Mouse (Mus musculus): ENCODE data around the gene Tomm40. TPM values are rescaled to one million over a fixed set of nuclear protein-coding genes. Genes with fewer than 3 reads are reported as not detected.
A peak's percentile ranks its signal among the peaks of the same experiment; 100 is the strongest.
"Not testable (repeated sequence)": the region's sequence is repeated elsewhere in the genome, so short reads cannot be mapped to it uniquely, and the experiment has no call there.

Tomm40 gene
- total RNA-seq, 2 experiments from 2014 or later: 12.6 to 17.0 TPM

DNA sequence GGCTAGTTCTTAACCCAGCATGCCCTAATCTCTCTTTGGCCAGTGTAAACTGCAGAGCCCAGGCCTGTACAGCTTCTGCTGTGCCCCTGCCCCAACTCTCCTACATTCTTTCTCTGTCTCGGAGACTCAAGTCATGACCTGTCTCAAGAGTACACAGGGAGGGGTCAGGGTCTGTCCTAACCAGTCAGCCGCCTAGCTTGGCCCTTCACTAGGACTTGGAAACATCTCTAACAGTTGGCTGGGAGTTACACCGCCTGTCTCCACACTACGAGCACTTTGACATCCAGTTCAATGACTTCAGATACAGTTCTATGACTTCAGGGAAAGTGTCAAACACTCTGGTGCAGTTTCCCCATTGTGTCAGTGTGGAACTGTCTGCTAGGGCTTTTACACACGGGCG, 23.8 kb downstream of the Tomm40 start:
- ATAC-seq (ENCODE audit: poor library complexity, severe bottlenecking): no peak

DNA sequence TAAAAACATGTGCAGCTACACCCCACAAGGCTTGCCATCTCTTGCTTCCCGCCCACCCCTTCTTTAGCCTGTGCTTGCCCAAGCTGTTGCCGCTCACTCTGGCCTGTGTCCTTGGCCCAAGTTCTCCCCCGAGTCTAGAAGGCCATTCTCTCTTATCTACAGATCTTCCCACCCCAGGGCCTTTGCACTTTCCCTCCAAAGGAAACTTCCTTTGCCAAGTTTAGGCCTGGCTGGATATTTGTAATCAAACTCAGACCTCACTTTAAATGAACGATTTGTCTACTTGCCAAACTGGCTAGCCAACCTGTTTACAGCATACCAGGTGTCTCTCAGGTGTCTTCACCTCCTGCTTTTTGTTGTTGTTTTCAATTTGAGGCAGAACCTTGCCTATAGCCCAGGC, 24.4 kb downstream of the Tomm40 start:
- ATAC-seq (ENCODE audit: poor library complexity, severe bottlenecking): no peak

DNA sequence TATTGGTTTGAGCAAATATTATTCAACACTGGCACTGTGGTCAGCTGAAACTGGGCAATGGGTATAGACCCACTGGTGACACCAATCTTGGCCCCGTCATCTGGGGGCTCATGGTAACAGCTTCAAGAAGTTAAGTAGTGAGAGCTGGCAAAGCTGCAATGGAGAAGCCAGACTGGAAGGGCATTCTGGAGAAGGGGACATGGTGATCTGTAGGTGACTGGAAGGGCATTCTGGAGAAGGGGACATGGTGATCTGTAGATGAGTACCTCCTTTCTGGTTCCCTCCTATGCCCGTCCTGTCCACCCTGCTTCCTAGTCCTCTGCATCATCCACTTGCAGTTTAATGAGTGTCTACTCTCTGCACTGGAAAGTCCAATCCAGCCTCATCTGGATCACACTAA, 26.6 kb downstream of the Tomm40 start:
- ATAC-seq (ENCODE audit: poor library complexity, severe bottlenecking): no peak

DNA sequence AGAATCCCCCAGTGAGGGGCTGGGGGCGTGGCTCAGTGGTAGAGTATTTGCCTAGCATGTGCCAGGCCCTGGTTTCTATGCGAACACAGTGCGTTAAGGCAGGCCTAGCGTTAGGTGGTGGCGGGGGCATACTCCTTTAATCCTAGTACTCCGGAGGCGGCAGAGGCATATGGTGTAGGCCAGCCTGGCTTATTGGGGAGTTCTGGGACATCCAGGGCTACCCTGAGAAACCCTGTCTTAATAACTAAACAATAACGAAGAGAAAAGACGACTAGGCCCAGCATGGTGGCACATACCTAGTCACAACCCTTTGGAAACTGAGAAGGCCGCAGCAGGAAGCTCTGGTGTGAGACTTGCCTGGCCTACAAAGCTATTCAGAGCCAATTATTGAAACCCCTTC, 27.1 kb downstream of the Tomm40 start:
- no peak for ATAC-seq (ENCODE audit: poor library complexity, severe bottlenecking)

DNA sequence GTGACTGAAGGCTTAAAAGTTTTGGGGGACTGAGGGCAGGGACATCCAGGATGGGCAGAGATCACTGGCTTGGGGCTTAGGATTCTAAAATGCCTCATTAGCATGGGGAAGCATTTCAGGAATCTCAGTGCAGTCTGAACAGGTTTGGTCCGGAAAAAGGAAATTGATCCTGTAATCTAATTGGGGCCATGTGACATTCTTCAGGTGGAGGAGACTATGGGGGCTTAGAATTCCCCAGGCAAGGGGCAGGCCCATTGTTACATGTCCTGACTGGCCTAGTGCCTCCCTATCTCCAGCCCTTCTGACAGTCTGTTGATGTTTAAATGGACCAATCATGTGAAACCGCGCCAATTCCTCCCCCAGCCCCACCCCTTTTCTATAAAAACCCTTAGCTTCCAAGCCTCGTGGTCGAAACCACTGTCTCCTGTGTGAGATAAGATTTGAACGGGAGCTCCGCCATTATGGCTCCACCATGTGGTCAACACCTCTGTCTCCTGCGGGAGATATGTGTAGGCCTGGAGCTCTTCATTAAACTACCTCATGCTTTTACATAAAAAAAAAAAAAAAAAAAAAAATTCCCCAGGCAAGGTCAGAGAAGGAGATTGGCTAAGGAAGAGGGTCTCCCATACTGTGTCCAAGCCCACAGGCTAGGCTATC, 28.2 kb downstream of the Tomm40 start:
- ATAC-seq (ENCODE audit: poor library complexity, severe bottlenecking): not testable (repeated sequence)

DNA sequence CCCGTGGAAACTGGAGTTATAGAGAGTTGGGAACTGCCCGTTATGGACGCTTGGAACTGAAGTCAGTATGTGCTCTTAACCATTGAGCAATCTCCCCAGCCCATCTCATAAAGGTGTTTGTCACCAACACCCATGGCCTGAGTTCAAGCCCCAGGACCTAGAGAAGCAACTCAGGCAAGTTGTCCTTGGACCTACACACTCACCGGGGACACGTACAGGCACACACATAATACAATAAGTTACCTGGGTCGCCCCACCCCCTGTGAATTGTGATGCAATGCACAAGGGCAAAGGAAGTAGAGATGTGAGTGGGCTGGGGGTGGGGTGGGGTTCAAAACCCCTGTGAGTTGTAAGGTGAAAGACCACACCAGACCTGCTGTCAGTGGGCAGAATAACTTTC, 28.7 kb downstream of the Tomm40 start:
- ATAC-seq (ENCODE audit: poor library complexity, severe bottlenecking): no peak

DNA sequence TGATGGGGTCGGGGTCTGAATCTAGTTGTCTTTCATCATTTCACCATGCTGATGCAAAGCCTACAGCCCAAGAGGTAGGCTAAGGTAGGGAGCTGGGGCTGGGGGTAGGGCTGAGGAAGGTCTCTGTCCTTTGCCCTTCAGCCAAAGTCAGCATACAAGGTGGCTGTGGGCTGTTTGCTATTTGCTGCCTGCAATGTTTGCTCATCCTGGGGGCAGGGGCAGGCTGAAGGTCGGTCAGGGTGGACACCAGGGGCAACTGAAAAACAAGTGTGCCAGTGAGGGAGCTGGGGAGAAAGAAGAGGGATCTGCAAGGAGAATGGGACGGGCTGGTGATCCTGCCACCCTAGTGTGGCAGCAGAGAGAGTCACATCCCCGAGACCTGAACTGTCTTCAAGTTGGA, 29.9 kb downstream of the Tomm40 start:
- no peak for ATAC-seq (ENCODE audit: poor library complexity, severe bottlenecking)

DNA sequence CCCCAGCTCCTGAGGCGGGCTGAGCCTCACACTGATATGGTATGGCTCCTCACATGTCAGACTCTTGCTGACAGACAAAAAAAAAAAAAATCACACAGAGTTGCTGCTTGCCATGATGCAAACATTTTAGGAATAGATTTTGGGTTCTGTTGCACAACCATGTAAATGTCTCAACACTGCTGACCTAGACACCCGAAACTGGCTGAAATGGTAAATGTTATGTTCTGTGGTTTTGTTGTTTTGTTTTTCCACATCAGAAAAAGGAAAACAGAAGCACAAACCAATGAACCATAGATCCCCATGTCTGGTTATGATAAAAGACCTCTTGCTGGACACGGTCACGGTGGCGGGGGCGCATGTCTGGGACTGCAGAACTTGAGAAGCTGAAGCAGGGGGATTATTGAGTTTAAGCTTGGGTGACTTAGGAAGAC, 31.5 kb downstream of the Tomm40 start:
- peak; percentile 92 for ATAC-seq (ENCODE audit: poor library complexity, severe bottlenecking)

DNA sequence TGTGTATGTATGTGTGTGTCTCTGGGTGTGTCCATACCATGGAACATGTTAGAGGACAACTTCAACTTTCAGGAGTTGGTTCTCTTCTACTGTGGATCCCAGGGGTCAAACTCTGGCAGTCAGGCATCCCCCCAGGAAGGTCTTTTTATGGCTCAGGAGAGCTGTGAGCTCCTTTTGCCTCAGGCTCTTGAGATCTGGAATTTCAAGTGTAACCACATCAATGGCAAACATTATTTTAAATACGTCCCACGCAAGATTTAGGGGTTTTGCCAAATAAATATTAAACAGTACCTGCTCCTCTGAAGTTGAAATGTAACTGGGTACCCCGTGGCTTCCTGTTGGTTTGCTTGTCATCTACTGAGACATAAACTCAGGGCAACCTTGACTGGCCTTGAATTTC, 32.3 kb downstream of the Tomm40 start:
- ATAC-seq (ENCODE audit: poor library complexity, severe bottlenecking): no peak

DNA sequence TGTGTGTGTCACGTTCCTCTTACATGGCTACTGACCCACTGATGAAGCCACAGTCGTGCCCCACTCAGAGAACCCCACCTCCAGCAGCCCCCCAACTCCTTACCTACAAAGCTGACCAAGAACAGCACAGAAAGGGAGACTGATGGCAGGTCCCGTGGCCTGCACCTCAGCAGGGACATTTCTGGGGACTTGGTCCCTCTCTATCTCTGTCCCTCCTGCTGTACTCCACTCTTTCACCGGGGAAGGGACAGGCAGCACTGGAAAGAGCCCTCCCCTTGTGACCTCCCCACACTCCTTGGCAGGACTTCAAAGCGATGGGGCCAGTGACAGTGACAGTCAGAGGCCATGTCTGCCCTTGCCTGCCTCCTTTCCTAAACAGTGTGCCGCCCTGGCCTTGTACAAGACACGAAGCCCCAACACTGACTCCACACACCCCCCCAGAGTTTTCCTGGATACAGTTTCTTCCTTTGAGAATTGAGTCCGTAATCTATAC, 34.0 kb downstream of the Tomm40 start, which contains the start of the genes Gm44805 and Apoc4:
Gene Gm44805, minus strand, starts transcription at position 222 of the 493 bp plus-strand sequence.
Gene Apoc4, minus strand, starts transcription at position 278 of the 493 bp plus-strand sequence.
- ATAC-seq (ENCODE audit: poor library complexity, severe bottlenecking): no peak

DNA sequence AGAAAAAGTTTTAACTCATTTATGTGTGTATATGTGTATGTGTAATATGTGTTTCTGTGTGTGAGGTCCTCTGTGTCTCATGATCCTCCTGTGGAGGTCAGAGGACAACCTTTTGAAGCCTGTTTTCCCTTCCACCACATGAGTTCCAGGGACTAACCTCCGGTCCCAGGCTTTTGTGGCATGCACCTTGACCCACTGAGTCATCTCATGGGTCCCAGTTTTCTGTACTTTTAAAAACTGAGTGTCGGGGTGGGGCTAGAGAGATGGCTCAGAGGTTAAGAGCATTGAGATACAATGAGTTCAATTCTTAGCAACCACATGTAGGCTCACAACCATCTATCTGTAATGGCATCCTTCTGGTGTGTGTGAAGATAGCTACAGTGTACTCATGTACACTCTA, 34.5 kb downstream of the Tomm40 start:
- ATAC-seq (ENCODE audit: poor library complexity, severe bottlenecking): no peak

DNA sequence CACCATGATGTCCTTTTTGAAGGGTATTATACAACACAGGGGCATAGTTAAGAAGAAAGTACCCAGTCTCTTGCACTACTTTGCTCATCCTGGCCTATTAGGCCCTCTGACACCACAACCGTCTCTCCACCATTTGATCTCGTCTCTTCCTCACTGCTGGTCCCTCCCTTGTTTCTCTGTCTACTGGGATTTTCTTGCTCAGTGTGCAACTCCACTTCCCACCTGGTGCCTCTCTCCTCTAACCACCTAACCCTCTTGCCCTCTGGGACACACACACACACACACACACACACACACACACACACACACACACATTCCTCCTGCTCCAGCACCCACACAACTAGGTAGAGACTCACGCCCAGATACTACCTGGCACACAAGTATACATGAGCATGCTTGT, 36.3 kb downstream of the Tomm40 start:
- ATAC-seq (ENCODE audit: poor library complexity, severe bottlenecking): no peak

DNA sequence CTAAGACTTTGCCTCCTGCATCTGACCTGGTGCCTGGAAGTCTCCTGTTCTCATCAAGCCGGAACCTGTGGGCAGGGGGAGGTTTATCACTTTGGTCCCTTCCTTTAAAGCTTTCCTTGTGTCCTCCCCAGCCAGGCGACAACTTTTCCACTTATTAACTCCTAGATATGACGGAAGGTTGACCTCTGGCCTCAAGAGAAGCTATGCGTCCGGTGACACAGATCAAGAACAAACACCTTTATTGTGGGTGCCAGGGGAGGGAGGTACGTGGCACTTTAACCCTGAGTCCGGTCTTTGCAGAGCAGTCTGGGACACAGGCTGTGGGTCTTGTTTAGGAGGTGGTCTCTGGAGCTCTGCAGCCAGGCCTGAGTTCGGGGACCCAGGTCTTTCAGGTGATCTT, 37.4 kb downstream of the Tomm40 start, which contains the start of gene Apoc2:
Gene Apoc2, minus strand, starts transcription at position 70 of the 400 bp plus-strand sequence.
- no peak for ATAC-seq (ENCODE audit: poor library complexity, severe bottlenecking)

DNA sequence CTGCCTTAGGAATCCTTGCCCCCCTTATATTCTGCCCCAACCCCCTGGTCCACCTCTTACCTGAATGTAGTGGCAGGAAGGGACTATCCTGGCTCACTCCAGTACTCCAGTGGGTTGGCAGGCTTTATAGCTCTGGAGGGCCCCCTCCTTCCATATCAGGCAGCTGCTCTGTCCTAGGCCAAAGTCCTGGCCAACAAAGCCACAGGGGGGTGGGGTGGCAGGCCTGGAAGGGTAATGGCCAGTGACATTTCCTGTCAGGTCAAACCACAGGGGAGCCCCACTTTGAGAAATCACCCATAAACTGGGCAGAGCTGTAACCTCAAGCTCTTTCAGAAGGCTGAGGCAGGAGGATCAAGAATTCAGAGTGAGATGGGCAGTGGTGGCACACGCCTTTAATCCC, 38.6 kb downstream of the Tomm40 start:
- ATAC-seq (ENCODE audit: poor library complexity, severe bottlenecking): peak; percentile 50

DNA sequence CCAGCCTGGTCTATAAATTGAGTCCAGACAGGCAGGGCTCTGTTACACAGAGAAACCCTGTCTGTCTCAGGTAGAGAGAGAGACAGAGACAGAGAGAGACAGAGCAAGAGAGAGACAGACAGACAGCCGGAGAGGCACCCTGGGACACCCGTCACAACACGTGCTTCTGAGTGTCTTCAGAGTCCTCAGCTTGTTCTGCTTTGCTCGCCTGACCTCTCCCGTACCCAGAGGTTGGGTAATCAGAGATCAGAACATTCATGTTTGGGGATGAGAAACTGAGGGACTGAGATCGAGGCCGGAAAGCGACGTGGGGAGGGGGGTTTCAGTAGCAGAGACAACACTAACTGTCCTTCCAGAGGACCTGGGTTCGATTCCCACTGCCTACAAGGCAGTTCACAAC, 39.4 kb downstream of the Tomm40 start:
- peak; percentile 95 for ATAC-seq (ENCODE audit: poor library complexity, severe bottlenecking)

DNA sequence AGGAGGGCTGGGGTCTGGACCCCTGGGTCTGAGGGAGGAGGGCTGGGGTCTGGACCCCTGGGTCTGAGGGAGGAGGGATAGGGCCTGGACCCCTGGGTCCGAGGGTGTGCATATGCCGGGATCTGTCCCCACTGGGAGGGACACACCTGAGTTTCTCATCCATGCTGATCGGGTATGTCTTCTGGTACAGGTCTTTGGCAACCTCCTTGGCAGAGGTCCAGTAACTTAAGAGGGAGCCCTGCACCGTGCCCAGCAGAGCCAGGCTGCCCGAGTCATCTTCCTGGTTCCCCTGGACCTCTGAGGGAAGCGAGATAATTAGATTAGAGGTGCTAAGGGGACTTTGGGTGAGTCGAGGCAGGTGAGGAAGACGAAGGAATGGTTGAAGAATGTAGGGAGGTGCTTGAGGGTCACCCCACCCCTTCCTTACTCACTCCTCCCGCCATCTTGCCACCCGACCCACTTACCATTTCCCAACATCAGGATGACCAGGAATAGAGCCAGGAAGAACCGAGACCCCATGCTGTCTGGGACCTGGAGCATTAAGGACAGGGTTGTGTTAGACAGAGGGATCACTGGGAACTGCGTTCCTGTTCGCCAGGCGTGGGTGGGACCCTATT, 42.0 kb downstream of the Tomm40 start:
- ATAC-seq (ENCODE audit: poor library complexity, severe bottlenecking): no peak

DNA sequence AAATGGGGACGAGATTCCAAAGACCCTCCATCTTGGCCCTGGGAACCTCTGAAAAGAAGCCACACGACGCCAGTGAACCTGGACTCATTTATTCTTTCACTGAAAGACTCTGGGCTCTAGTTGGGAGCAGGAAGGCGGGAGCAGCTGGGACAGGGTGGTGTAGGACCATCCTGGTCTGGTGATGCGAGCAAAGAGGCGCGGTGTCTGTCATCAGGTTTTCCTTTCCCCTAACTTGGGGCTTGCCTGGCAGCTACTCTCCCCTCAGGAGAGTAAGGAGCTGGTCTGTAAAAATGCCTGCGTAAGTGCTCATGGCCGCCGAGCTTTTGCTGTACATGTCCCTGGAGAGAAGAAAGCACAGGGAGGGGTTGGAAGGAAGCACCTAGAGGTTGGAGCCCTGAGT, 43.7 kb downstream of the Tomm40 start:
- no peak for ATAC-seq (ENCODE audit: poor library complexity, severe bottlenecking)

DNA sequence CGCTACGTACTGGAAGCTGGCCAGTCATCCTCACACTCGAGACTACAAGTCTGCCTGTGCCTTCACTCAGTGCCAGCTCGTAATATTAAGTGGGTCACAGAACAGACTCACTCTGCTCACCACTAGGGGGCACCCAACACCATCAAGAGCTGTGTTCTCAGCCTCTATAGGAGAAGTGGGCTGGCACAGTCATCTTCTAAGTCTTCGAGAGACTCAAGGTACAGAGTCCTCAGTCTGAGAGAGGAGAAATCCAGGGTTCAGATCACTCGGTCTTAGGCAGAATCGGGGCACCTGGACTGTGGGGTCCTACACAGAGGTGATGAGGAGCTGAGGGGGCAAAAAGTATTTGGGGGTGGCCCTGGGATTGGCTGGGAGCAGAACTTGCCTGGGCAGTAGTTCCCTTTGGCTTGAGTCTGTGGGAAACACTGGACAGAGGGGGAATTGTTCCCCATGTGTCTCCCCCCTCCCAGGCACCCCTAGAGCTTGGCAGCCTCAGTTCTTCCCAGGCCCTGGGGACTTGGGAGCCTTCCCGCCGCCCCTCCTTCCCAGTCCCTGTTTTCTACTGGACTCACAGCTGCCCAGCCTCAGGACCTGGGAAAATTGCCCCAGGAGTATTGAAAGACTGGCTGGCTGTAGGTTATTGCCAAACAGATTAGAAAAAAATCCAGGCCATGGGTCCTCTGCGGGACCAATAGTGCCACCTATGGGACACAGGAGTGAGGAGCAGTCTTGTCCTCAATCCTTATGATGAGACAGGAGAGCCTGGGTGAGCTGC, 46.1 kb downstream of the Tomm40 start:
- peak; percentile 67 for ATAC-seq (ENCODE audit: poor library complexity, severe bottlenecking)

DNA sequence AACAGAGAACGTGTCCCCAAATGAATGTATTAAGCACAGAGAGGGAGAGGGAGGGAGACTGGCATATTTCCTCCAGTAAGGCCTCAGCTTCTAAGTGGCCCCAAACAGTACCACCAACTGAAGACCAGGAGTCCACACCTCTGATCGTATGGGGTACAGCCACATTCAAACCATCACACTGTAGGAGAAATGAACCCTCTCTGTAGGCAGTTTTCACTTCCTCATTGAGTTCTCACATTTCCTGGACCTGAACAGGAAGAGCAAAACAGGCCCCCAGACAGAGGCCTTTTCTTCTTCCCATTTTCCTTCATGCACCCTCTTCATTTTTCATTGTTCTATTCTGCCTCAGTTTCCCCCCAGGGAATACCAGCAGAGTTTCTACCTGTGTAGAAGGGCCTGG, 47.8 kb downstream of the Tomm40 start:
- ATAC-seq (ENCODE audit: poor library complexity, severe bottlenecking): no peak

DNA sequence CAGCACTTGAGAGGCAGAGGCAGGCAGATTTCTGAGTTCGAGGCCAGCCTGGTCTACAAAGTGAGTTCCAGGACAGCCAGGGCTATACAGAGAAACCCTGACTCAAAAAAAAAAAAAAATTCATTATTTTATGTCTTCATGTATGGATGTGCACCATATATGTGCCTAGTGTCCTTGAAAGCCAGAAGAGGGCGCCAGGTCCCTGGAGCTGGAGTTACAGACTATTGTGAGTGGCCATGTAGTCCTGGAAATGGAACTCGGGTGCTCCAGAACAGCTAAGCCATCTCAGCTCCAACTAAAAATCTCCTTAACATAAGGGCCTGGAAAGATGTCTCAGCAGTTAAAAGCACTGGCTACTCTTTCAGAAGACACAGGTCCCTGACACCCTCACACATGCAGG, 48.5 kb downstream of the Tomm40 start:
- no peak for ATAC-seq (ENCODE audit: poor library complexity, severe bottlenecking)

DNA sequence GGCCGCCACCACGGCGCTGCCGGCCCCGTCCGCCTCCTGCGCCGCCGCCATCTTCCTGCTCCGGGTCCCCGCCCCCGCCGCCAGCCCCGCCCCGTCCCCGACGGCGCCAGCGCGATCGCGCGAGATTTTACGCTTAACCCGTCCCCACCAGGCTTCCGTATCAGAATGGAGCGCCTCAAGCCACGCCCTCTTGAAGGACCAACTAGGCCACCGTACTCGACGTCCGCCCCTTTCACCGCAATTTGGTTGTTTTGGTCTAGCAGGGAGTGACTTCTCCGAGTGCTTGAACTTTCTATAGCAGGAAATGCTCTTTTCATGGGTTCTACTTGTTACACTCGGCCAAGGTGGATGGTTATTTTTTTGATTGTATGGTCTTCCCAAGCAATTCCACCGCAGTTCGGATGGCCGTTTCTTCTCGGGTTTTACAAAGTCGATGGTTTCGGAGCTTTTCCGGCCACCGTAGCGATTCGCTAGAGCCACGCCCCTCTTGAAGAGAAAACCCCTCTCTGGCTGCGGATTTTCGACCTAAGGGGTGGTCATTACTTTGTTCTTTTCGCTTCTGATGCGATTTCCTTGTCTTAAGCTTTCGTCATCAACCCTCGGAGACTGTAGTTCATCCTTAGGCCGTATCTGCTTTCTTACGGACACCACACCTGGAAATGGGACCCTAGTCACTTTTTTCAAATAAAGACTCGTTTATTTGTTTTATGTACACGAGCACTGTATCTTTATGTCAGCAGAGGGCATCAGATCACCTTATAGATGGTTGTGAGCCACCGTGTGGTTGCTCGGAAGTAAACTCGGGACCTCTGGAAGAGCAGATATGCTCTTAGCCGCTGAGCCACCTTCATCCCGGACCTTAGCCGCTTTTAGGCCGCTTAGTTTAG, 50.0 kb downstream of the Tomm40 start, which contains the start of gene Clptm1:
Gene Clptm1, minus strand, starts transcription at position 79 of the 887 bp plus-strand sequence.
- peak; percentile 82 for ATAC-seq (ENCODE audit: poor library complexity, severe bottlenecking)
